ENCODE assay signal across 11 mouse cellular contexts in genomic region chr19:40377632-40378031, GRCm38 (mm10).
A peak's percentile ranks its signal among the peaks of the same experiment; 100 is the strongest.
DNase-seq lines count a peak whose midpoint lies in the region; ATAC-seq and TF ChIP-seq lines count a peak whose summit lies in the region.
"Had no signal": no experiment of that assay in that cellular context is flagged by ENCODE, and none has a peak within 500 bp of the region (broad histone marks: within the 10 kb centered on the region; RNA-seq: fewer than 3 reads in every experiment).

No protein-coding gene starts in this region.

- no peak overlapping the region for H3K27ac ChIP-seq in forebrain, embryonic 13.5 days
- H3K27ac ChIP-seq in forebrain, embryonic 14.5 days (ENCODE audit: low read depth, low read length) = no peak overlapping the region
- H3K27ac ChIP-seq in kidney, adult 2 months (ENCODE audit: insufficient read depth, low read depth, low read length) = no peak overlapping the region
- H3K27ac ChIP-seq: limb, embryonic 10.5 days had no signal

- intact Hi-C loops in heart, postnatal 10 days (cut with DNase I) = loop anchor here (1.0 kb wide), 1 partner anchor 9 kb away; no protein-coding TSS in a partner anchor

- no peak for TF ChIP-seq CTCF in kidney, adult 2 months (conservative IDR thresholded peaks at IDR 0.05; ENCODE audit: insufficient read depth, insufficient read length, low read depth, low read length)

- no peak for TF ChIP-seq POLR2A in kidney, adult 2 months (IDR thresholded peaks at IDR 0.05; ENCODE audit: low read depth, low read length)

- H3K9me3 ChIP-seq in forebrain, embryonic 13.5 days (replicated peaks) = no peaks in the 10 kb centered on the region
- H3K9me3 ChIP-seq in forebrain, embryonic 14.5 days (replicated peaks; ENCODE audit: control insufficient read depth, low read length) = no peaks in the 10 kb centered on the region
- H3K9me3 ChIP-seq: limb, embryonic 10.5 days had no signal

- H3K4me3 ChIP-seq in forebrain, embryonic 13.5 days = no peak overlapping the region
- H3K4me3 ChIP-seq in forebrain, embryonic 14.5 days (ENCODE audit: low read depth, low read length) = no peak overlapping the region
- no peak overlapping the region for H3K4me3 ChIP-seq in kidney, adult 2 months (ENCODE audit: insufficient read depth, low read depth, low read length)
- H3K4me3 ChIP-seq: limb, embryonic 10.5 days had no signal

- H3K4me2 ChIP-seq in forebrain, embryonic 13.5 days = no peak overlapping the region
- no peak overlapping the region for H3K4me2 ChIP-seq in forebrain, embryonic 14.5 days (ENCODE audit: low read length)

- peak; percentile 41; the same call in 1 of the 2 replicates for ATAC-seq in forebrain, embryonic 13.5 days
- no peak for ATAC-seq in forebrain, embryonic 14.5 days
- ATAC-seq: liver, postnatal 0 days had no signal

- H3K4me1 ChIP-seq in forebrain, embryonic 13.5 days = peaks cover 2% of the 10 kb centered on the region
- H3K4me1 ChIP-seq in forebrain, embryonic 14.5 days (ENCODE audit: control insufficient read depth, insufficient read depth, low read length) = peaks cover 2% of the 10 kb centered on the region; the same call in 1 of the 2 replicates
- H3K4me1 ChIP-seq in kidney, adult 2 months (ENCODE audit: control insufficient read depth, insufficient read depth, low read length) = no peaks in the 10 kb centered on the region

- no peaks in the 10 kb centered on the region for H3K27me3 ChIP-seq in forebrain, embryonic 13.5 days
- H3K27me3 ChIP-seq in forebrain, embryonic 14.5 days (replicated peaks; ENCODE audit: control insufficient read depth, insufficient read depth, low read length) = no peaks in the 10 kb centered on the region
- H3K27me3 ChIP-seq in kidney, adult 2 months (replicated peaks; ENCODE audit: control insufficient read depth, insufficient read depth, low read length) = no peaks in the 10 kb centered on the region

- WGBS in forebrain, embryonic 13.5 days = 68% methylated on average over 14 of the region's 14 CpGs
- 63% methylated on average over 14 of the region's 14 CpGs for WGBS in forebrain, embryonic 14.5 days
- WGBS in kidney, adult 2 months = 77% methylated on average over 14 of the region's 14 CpGs

- H3K36me3 ChIP-seq in forebrain, embryonic 13.5 days (ENCODE audit: poor library complexity, severe bottlenecking) = peaks cover 27% of the 10 kb centered on the region
- peaks cover 14% of the 10 kb centered on the region; the same call in 1 of the 2 replicates for H3K36me3 ChIP-seq in forebrain, embryonic 14.5 days (ENCODE audit: control insufficient read depth, insufficient read depth, low read length)
- H3K36me3 ChIP-seq in kidney, adult 2 months (ENCODE audit: control insufficient read depth, insufficient read depth, low read length) = no peaks in the 10 kb centered on the region; the same call in none of the 2 replicates
- H3K36me3 ChIP-seq: limb, embryonic 10.5 days had no signal

- no peak for DNase-seq in forebrain, embryonic 14.5 days (ENCODE audit: low spot score)
- peak; percentile 40 for DNase-seq in Muller cell, postnatal 12 days (ENCODE audit: inconsistent ontology term)
- DNase-seq in gastrocnemius, postnatal 25 days = peak; percentile 74
- peak; percentile 83 to 88 for DNase-seq in heart, postnatal 10 days
- no peak for DNase-seq in kidney, adult 2 months
- no peak for DNase-seq in testis, postnatal 14 days (ENCODE audit: low spot score)
- DNase-seq in urinary bladder, postnatal 4 days (ENCODE audit: low spot score in 2 of 2) = no peak
- DNase-seq: liver, postnatal 0 days; thymus, postnatal 36 days had no signal

- H3K9ac ChIP-seq in forebrain, embryonic 13.5 days = no peak overlapping the region
- H3K9ac ChIP-seq in forebrain, embryonic 14.5 days (ENCODE audit: low read length) = no peak overlapping the region
- H3K9ac ChIP-seq: liver, postnatal 0 days had no signal

Comparison
In these comparisons a context has a peak if more than half of its experiments do, and no peak if none do; other contexts are left out.
1. DNase-seq: peak in Muller cell, postnatal 12 days (single experiment), gastrocnemius, postnatal 25 days (single experiment) and heart, postnatal 10 days (2 of 2); none in forebrain, embryonic 14.5 days (single experiment), kidney, adult 2 months (single experiment), testis, postnatal 14 days (single experiment) and urinary bladder, postnatal 4 days (0 of 2).